ENCODE assay signal across 8 mouse cellular contexts in the genomic region with DNA sequence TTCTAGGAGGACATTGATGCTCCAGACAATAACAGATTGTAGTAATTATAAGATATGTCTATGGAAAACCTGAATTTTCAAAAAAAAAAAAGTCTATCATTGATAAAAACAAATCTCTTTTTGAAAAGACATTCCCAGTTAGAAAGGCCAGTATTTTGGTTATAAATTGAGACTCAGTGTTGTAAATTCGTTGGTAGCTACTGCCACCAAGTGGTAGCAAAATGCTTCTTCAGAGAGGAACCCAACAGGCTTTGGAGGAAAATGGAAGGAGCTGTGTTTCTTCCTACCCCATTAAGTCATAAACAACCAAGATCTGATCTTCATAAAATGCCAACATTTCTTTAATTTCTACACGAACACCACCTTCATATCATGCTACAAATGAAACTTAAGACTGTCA. TPM values are rescaled to one million over a fixed set of nuclear protein-coding genes. Genes with fewer than 3 reads are reported as not detected.
DNase-seq lines count a peak whose midpoint lies in the region; ATAC-seq and TF ChIP-seq lines count a peak whose summit lies in the region.

No protein-coding gene starts in this region.

- ATAC-seq in megakaryocyte, adult 5-6 weeks (ENCODE audit: poor library complexity, severe bottlenecking): peak; percentile 60; the same call in 1 of the 2 replicates

- intact Hi-C loops in gastrocnemius, adult 2 months (cut with DNase I): loop anchor here (5.0 kb wide), 1 partner anchor 1054 kb away; no protein-coding TSS in a partner anchor

- no peak for DNase-seq in gastrocnemius, adult 2 months
- no peak for DNase-seq in gastrocnemius, postnatal 10 days
- peak; percentile 32 for DNase-seq in thymus, postnatal 0 days (ENCODE audit: low spot score)
- no peak for DNase-seq in thymus, postnatal 36 days
- DNase-seq in embryo, embryonic 10.5 days (ENCODE audit: low spot score): peak; percentile 79
- DNase-seq in hindlimb bud, embryonic 11.5 days (ENCODE audit: extremely low spot score, low read depth, low spot score): peak; percentile 24
- peak; percentile 13 for DNase-seq in thymus, postnatal 4 days

- no peak overlapping the region for H3K27ac ChIP-seq in gastrocnemius, adult 2 months

- TF ChIP-seq CTCF in gastrocnemius, adult 2 months (IDR thresholded peaks at IDR 0.05): peak; percentile 70

- no peak overlapping the region for H3K4me3 ChIP-seq in gastrocnemius, adult 2 months

RNA-seq across cellular contexts. Expression of a gene that starts 36.1 kb away (rescaled TPM):
- total RNA-seq in gastrocnemius, adult 2 months (2021): not detected
- total RNA-seq in gastrocnemius, postnatal 10 days (2021): under 1 TPM; 0.31 to 0.32 TPM
- polyA plus RNA-seq in thymus, postnatal 0 days (2015; fragmentation: Nextera tagmentation; extraction: Ambion mirVana): 0.06 and 0.08 TPM in 2 replicates
- not detected in 2 replicates for total RNA-seq in megakaryocyte, adult 5-6 weeks (2015)
- total RNA-seq in megakaryocyte, adult 5-6 weeks (2017): not detected in 2 replicates

Comparison
In these comparisons a context has a peak if more than half of its experiments do, and no peak if none do; other contexts are left out.
1. DNase-seq: peak in thymus, postnatal 0 days (single experiment), embryo, embryonic 10.5 days (single experiment), hindlimb bud, embryonic 11.5 days (single experiment) and thymus, postnatal 4 days (single experiment); none in gastrocnemius, adult 2 months (single experiment), gastrocnemius, postnatal 10 days (single experiment) and thymus, postnatal 36 days (0 of 2).